Mouse (Mus musculus): ENCODE measurements at regions not wholly inside any gene's neighbourhood (a gene's known extent, or its start where the extent isn't known, plus 50 kb on each side); places are given as distances from the start of the nearest gene placed in this dataset.

DNA sequence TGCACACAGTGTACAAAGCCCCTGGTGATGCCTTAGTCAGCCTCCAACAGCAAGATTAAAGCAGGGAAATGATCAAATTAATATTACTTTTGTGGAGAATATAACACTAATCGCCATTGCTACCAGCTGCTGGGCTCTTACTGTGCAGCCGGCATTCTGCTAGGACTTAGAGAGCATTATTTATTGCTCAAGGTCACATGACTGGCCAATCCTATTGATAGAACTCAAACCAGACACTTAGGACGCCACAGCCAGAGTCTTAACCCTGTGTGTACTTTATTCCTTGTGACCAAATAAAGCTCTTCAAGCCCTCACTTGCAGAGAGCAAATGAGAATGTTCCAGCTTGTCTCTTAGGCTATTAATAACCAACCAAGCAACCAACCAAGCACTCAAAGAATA lies 152.6 kb downstream of the Gm815 start:
- no peak for DNase-seq (ENCODE audit: low spot score)
- WGBS: 28% methylated on average over 3 of the region's 3 CpGs
- Histone ChIP-seq H3K36me3 (ENCODE audit: control insufficient read depth, insufficient read depth, low read length) (no peaks in the 10 kb centered on the region), H3K9ac (ENCODE audit: low read length) (no peak overlapping the region), H3K4me1 (replicated peaks; ENCODE audit: control insufficient read depth, insufficient read depth, low read length) (no peaks in the 10 kb centered on the region), H3K9me3 (ENCODE audit: control insufficient read depth, low read length) (no peaks in the 10 kb centered on the region), H3K4me3 (ENCODE audit: low read depth, low read length) (no peak overlapping the region), H3K4me2 (ENCODE audit: low read depth, low read length, severe bottlenecking) (no peak overlapping the region), H3K27ac (ENCODE audit: low read depth, low read length) (no peak overlapping the region), H3K27me3 (ENCODE audit: control insufficient read depth, insufficient read depth, low read length) (no peaks in the 10 kb centered on the region)
- no peak for ATAC-seq (replicated peaks; ENCODE audit: low FRiP score)

DNA sequence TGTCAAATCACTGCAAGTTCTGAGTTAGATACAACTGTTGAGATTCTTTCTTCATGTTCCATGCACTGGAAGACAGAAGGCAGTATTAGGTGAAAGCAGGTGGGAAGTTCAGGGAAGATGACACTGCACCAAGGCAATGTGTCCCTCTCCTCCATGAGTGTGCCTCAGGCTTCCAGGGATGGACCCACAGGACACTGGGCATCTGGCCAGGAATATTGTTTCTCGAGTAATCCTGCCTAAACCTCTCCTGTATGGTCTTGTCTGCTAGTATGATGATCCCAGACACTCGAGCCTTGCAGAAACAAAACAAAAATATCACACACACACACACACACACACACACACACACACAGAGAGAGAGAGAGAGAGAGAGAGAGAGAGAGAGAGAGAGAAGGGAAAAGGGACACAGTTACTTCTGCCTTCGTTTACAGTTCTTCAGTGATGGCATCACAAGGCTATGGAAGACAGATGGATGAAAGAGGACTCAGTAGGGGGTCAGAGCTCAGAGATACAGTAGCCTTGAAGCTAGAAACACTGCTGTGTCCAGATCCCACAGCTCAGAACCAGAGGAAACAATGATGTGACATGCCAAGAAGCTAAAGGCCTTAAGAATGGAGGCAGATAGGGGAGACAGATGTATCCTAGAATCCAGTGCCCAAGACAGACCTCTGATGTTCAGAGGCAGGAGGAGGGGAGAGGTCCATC lies 154.8 kb downstream of the Gm815 start:
- Histone ChIP-seq H3K27me3 (ENCODE audit: control insufficient read depth, insufficient read depth, low read length) (no peaks in the 10 kb centered on the region), H3K9me3 (ENCODE audit: control insufficient read depth, low read length) (no peaks in the 10 kb centered on the region), H3K4me2 (ENCODE audit: low read depth, low read length, severe bottlenecking) (no peak overlapping the region), H3K36me3 (ENCODE audit: control insufficient read depth, insufficient read depth, low read length) (no peaks in the 10 kb centered on the region), H3K4me1 (replicated peaks; ENCODE audit: control insufficient read depth, insufficient read depth, low read length) (no peaks in the 10 kb centered on the region), H3K27ac (ENCODE audit: low read depth, low read length) (no peak overlapping the region), H3K9ac (ENCODE audit: low read length) (no peak overlapping the region), H3K4me3 (ENCODE audit: low read depth, low read length) (no peak overlapping the region)
- 76% methylated on average over 3 of the region's 3 CpGs for WGBS
- ATAC-seq (replicated peaks; ENCODE audit: low FRiP score): no peak
- no peak for DNase-seq (ENCODE audit: low spot score)

DNA sequence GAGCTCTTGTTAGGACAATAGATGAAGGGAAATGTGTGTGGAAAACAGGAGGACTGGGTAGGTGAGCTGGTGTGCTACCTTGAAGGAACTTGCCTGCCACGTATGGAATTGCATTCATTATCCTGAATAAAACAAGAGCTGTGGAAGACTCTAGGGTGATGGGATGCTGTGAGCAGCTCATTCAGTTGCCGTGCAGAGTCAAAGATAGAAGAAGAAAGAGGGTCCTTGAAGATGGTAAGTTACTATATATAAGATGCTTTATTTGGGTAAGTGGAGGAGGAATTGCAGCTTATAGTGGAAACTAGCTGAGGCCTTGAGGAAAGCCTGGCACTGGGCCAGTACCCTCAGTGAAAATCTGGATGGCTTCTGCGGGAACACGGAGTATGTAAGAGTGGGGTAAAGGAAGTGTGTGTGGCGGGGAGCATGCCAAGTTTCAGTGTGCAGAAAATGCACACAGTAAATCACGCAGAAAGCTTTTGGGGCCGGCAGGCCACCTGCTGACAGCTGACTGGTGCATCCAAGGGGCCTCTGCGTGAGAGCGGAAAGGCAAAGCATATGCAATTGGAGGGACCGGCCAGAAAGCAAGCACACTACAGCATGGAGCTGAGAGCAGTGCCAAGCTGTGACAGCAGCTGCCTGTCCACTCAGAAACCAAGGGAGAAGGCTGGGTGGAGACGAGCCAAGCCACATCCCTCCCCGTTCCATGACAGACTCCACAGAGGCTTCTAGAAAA lies 149.7 kb upstream of the Vldlr start:
- WGBS: 75% methylated on average over 12 of the region's 12 CpGs
- ATAC-seq (replicated peaks; ENCODE audit: low FRiP score): no peak
- Histone ChIP-seq H3K4me2 (ENCODE audit: low read depth, low read length, severe bottlenecking) (no peak overlapping the region), H3K36me3 (ENCODE audit: control insufficient read depth, insufficient read depth, low read length) (no peaks in the 10 kb centered on the region), H3K27me3 (ENCODE audit: control insufficient read depth, insufficient read depth, low read length) (no peaks in the 10 kb centered on the region), H3K9me3 (ENCODE audit: control insufficient read depth, low read length) (no peaks in the 10 kb centered on the region), H3K4me3 (ENCODE audit: low read depth, low read length) (no peak overlapping the region), H3K4me1 (replicated peaks; ENCODE audit: control insufficient read depth, insufficient read depth, low read length) (no peaks in the 10 kb centered on the region), H3K9ac (ENCODE audit: low read length) (no peak overlapping the region), H3K27ac (ENCODE audit: low read depth, low read length) (no peak overlapping the region)
- no peak for DNase-seq (ENCODE audit: low spot score)

DNA sequence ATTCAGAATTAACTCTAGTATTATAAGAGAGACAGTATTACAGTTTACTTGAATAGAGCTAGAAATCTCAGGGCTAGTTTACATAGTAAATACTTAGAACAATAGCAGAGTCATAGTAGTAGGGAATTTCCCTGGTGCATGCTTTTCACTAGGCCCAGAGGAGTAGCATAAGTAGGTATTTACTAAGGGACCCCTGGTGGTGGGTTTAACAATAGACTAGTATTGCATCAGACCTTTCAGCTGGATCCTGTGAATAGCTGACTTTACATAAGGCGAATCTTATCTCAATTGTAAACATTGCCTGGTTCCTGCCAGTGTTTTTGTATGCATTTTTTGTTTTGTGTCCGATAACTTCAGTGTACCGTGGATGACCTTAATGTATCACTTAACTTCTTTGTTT lies 143.0 kb upstream of the Vldlr start:
- DNase-seq (ENCODE audit: low spot score) (no peak), ATAC-seq (replicated peaks; ENCODE audit: low FRiP score) (no peak)
- Histone ChIP-seq H3K4me3 (ENCODE audit: low read depth, low read length) (no peak overlapping the region), H3K9ac (ENCODE audit: low read length) (no peak overlapping the region), H3K4me2 (ENCODE audit: low read depth, low read length, severe bottlenecking) (no peak overlapping the region), H3K27ac (ENCODE audit: low read depth, low read length) (no peak overlapping the region), H3K27me3 (ENCODE audit: control insufficient read depth, insufficient read depth, low read length) (no peaks in the 10 kb centered on the region), H3K4me1 (replicated peaks; ENCODE audit: control insufficient read depth, insufficient read depth, low read length) (no peaks in the 10 kb centered on the region), H3K36me3 (ENCODE audit: control insufficient read depth, insufficient read depth, low read length) (no peaks in the 10 kb centered on the region), H3K9me3 (ENCODE audit: control insufficient read depth, low read length) (no peaks in the 10 kb centered on the region)
- 79% methylated on average over 3 of the region's 3 CpGs for WGBS

DNA sequence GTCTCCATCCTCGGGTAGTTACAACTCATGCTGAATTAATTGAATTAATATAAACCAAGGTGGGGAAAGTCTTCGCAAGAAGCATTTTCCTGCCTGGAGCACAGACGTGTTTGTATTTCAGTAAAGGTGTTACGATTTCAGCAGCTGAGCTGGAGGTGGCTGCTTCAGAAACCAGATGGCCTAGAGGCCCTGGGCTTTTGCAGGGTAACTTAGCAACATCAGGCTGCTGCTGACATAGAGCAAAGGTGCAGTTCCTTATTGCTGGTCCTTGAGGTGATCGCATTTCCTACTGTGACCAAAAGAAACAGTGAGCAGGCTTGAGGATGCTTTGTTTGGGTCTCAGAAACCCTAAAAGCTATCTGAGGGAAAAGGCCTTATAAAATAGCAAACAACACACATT lies 141.3 kb upstream of the Vldlr start:
- no peaks in the 10 kb centered on the region for H3K4me1 ChIP-seq (replicated peaks; ENCODE audit: control insufficient read depth, insufficient read depth, low read length)
- no peaks in the 10 kb centered on the region for H3K27me3 ChIP-seq (ENCODE audit: control insufficient read depth, insufficient read depth, low read length)
- H3K4me2 ChIP-seq (ENCODE audit: low read depth, low read length, severe bottlenecking): no peak overlapping the region
- DNase-seq (ENCODE audit: low spot score) (no peak), ATAC-seq (replicated peaks; ENCODE audit: low FRiP score) (no peak)
- H3K27ac ChIP-seq (ENCODE audit: low read depth, low read length): no peak overlapping the region
- 78% methylated on average over 5 of the region's 5 CpGs for WGBS
- no peak overlapping the region for H3K4me3 ChIP-seq (ENCODE audit: low read depth, low read length)
- H3K9ac ChIP-seq (ENCODE audit: low read length): no peak overlapping the region
- H3K36me3 ChIP-seq (ENCODE audit: control insufficient read depth, insufficient read depth, low read length): no peaks in the 10 kb centered on the region
- no peaks in the 10 kb centered on the region for H3K9me3 ChIP-seq (ENCODE audit: control insufficient read depth, low read length)

DNA sequence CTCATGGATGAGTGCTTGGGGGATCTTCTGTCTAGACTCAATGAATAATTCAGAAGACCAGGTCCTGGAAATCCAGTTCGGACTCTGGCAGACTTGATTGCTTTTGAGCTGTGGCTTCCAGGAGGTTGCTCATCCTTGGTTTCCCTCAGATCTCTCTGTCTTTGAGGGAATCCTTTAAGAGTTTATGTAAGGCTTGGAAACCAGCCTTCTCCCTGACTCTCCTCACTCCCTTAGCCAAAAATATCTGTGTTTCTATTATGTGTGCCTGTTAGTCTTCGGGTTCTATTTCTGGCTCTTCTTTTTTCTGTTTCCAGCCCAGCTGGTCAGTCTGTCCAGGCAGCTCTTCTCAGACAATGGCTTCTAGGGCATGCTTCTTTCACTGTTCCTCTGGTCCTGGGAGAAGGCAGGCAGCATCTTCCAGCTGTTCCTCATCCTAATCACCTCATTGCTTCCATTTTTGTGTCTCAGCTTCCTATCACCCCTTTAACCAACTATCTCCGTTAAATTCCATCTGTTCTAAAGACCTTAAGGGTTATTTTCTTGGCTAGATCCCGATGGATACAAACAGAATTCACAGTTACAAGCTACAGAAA lies 139.3 kb upstream of the Vldlr start:
- Histone ChIP-seq H3K9me3 (ENCODE audit: control insufficient read depth, low read length) (no peaks in the 10 kb centered on the region), H3K4me3 (ENCODE audit: low read depth, low read length) (no peak overlapping the region), H3K9ac (ENCODE audit: low read length) (no peak overlapping the region), H3K36me3 (ENCODE audit: control insufficient read depth, insufficient read depth, low read length) (no peaks in the 10 kb centered on the region), H3K4me1 (replicated peaks; ENCODE audit: control insufficient read depth, insufficient read depth, low read length) (no peaks in the 10 kb centered on the region), H3K27me3 (ENCODE audit: control insufficient read depth, insufficient read depth, low read length) (no peaks in the 10 kb centered on the region), H3K27ac (ENCODE audit: low read depth, low read length) (no peak overlapping the region), H3K4me2 (ENCODE audit: low read depth, low read length, severe bottlenecking) (no peak overlapping the region)
- no peak for DNase-seq (ENCODE audit: low spot score)
- 84% methylated on average over 4 of the region's 4 CpGs for WGBS
- ATAC-seq (replicated peaks; ENCODE audit: low FRiP score): no peak

DNA sequence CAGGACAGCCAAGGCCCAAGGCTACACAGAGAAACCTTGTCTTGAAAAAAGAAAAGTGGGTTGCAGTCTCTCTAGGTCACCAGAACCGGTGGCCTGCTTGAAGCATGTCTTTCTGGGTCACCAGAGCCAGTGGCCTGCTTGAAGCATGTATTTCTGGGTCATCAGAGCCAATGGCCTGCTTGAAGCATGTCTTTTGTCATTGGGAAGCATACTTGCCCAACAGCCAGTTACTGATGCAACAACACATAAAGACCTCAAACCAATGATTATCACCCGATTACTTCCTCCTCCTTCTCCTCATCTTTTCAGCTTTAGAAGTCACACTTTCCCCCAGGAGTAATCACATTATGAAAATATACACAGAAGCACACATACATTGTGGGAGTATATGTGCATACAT lies 128.9 kb upstream of the Vldlr start:
- no peak for DNase-seq (ENCODE audit: low spot score)
- H3K4me2 ChIP-seq (ENCODE audit: low read depth, low read length, severe bottlenecking): no peak overlapping the region
- H3K9ac ChIP-seq (ENCODE audit: low read length): no peak overlapping the region
- WGBS: 72% methylated on average over 2 of the region's 2 CpGs
- no peak overlapping the region for H3K4me3 ChIP-seq (ENCODE audit: low read depth, low read length)
- H3K9me3 ChIP-seq (ENCODE audit: control insufficient read depth, low read length): no peaks in the 10 kb centered on the region
- no peak overlapping the region for H3K27ac ChIP-seq (ENCODE audit: low read depth, low read length)
- H3K4me1 ChIP-seq (replicated peaks; ENCODE audit: control insufficient read depth, insufficient read depth, low read length): no peaks in the 10 kb centered on the region
- no peaks in the 10 kb centered on the region for H3K27me3 ChIP-seq (ENCODE audit: control insufficient read depth, insufficient read depth, low read length)
- no peak for ATAC-seq (replicated peaks; ENCODE audit: low FRiP score)
- H3K36me3 ChIP-seq (ENCODE audit: control insufficient read depth, insufficient read depth, low read length): no peaks in the 10 kb centered on the region

DNA sequence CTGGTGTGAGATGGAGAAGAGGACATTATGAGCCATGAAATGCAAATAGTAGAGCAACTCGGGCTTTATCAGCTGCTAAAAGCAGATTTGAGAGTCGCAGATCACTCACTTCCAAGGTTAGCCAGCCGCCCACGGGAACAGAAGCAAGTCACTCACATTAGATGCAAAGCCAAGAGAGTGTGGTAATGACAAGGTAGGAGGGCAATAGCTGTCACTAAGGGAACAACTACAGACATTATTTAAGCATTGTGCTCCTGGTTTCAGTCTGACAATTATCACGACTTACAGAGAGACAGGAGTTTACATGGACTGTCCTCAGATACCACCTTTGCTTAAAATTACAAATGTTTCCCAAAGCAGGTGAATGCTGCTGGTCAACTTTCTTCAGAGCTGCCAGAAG lies 128.5 kb upstream of the Vldlr start:
- Histone ChIP-seq H3K36me3 (ENCODE audit: control insufficient read depth, insufficient read depth, low read length) (no peaks in the 10 kb centered on the region), H3K4me3 (ENCODE audit: low read depth, low read length) (no peak overlapping the region), H3K9me3 (ENCODE audit: control insufficient read depth, low read length) (no peaks in the 10 kb centered on the region), H3K4me2 (ENCODE audit: low read depth, low read length, severe bottlenecking) (no peak overlapping the region), H3K27ac (ENCODE audit: low read depth, low read length) (no peak overlapping the region), H3K27me3 (ENCODE audit: control insufficient read depth, insufficient read depth, low read length) (no peaks in the 10 kb centered on the region), H3K9ac (ENCODE audit: low read length) (no peak overlapping the region), H3K4me1 (replicated peaks; ENCODE audit: control insufficient read depth, insufficient read depth, low read length) (no peaks in the 10 kb centered on the region)
- DNase-seq (ENCODE audit: low spot score) (no peak), ATAC-seq (replicated peaks; ENCODE audit: low FRiP score) (no peak)
- 88% methylated on average over 5 of the region's 5 CpGs for whole genome bisulfite sequencing

DNA sequence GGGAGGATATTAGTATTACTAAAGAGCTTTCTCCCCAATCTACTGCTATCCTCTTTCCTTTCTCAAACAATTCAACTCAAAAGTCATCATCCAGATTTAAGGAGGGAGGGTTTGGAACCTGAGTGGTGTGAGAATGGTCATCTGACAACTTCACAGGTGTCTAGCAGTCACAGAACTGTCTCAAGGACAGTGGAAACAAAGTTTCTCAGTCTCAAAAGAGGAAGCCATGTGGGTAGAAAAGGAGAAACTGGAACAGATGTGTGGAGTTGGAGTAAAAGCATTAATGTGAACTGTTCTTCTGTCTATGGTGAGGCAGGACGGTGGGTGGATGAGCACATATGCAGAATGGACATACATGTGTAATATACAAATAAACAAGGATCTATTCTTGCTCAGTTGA lies 127.2 kb upstream of the Vldlr start:
- no peak for ATAC-seq (replicated peaks; ENCODE audit: low FRiP score)

More for the DNA sequence above, 127.2 kb upstream of the Vldlr start:
- H3K4me3 ChIP-seq (ENCODE audit: low read depth, low read length): no peak overlapping the region
- no peak overlapping the region for H3K9ac ChIP-seq (ENCODE audit: low read length)
- WGBS: 95% methylated on average over 1 of the region's 1 CpGs
- H3K27me3 ChIP-seq (ENCODE audit: control insufficient read depth, insufficient read depth, low read length): no peaks in the 10 kb centered on the region
- DNase-seq (ENCODE audit: low spot score): no peak
- no peak overlapping the region for H3K4me2 ChIP-seq (ENCODE audit: low read depth, low read length, severe bottlenecking)
- H3K9me3 ChIP-seq (ENCODE audit: control insufficient read depth, low read length): no peaks in the 10 kb centered on the region
- H3K4me1 ChIP-seq (replicated peaks; ENCODE audit: control insufficient read depth, insufficient read depth, low read length): no peaks in the 10 kb centered on the region
- H3K27ac ChIP-seq (ENCODE audit: low read depth, low read length): no peak overlapping the region
- no peaks in the 10 kb centered on the region for H3K36me3 ChIP-seq (ENCODE audit: control insufficient read depth, insufficient read depth, low read length)

Data from forebrain, embryonic 11.5 days (tissue).